Mouse (Mus musculus) MEL (cell line): ENCODE results near the gene Otop3. TPM values are rescaled to one million over a fixed set of nuclear protein-coding genes. Genes with fewer than 3 reads are reported as not detected.
A peak's percentile ranks its signal among the peaks of the same experiment; 100 is the strongest.

Source experiments
- DNase-seq: peaks from one replicate; pipeline ENCODE4 v3.0.0; 2011; ENCODE audit warnings: low read depth, low spot score
- H3K27ac ChIP-seq: 2 replicates; pipeline ENCODE4 v1.5.1; 2012; ENCODE audit warnings: low read depth, mild to moderate bottlenecking, control low read depth, low read length, moderate library complexity; ENCODE audit not compliant: control insufficient read depth
- H3K27me3 ChIP-seq, 2 experiments: fragments of 150-350 bp in 1 of 2; sonication (generic) in 1 of 2; 2 replicates each; pipeline ENCODE4 v1.6.1; 2012; ENCODE audit warnings: low read length in 2 of 2, mild to moderate bottlenecking in 2 of 2, improper control_type of control experiment in 1 of 2, moderate library complexity in 1 of 2; ENCODE audit not compliant: insufficient read depth in 2 of 2, control insufficient read depth in 1 of 2
- H3K36me3 ChIP-seq, 2 experiments: 2 replicates each; pipeline ENCODE4 v1.6.1; 2012 to 2014; ENCODE audit warnings: low read length in 2 of 2, improper control_type of control experiment in 1 of 2, inconsistent platforms in 1 of 2, mild to moderate bottlenecking in 1 of 2; ENCODE audit not compliant: insufficient read depth in 2 of 2, control insufficient read depth in 1 of 2
- H3K4me1 ChIP-seq, 2 experiments: fragments of 150-350 bp in 1 of 2; sonication (generic) in 1 of 2; 2 replicates each; pipeline ENCODE4 v1.6.1; 2012; ENCODE audit warnings: low read length in 2 of 2, improper control_type of control experiment in 1 of 2, mild to moderate bottlenecking in 1 of 2; ENCODE audit not compliant: insufficient read depth in 2 of 2, control insufficient read depth in 1 of 2
- H3K4me3 ChIP-seq, 2 experiments: fragments of 150-350 bp in 1 of 2; sonication (generic) in 1 of 2; 2 replicates each; pipeline ENCODE4 v1.5.1; 2012; ENCODE audit warnings: low read depth in 2 of 2, low read length in 2 of 2, mild to moderate bottlenecking in 2 of 2, moderate library complexity in 2 of 2, control low read depth in 1 of 2, improper control_type of control experiment in 1 of 2; ENCODE audit not compliant: control insufficient read depth in 1 of 2, insufficient read depth in 1 of 2
- H3K79me2 ChIP-seq: 2 replicates; pipeline ENCODE4 v1.6.1; 2012; ENCODE audit warnings: mild to moderate bottlenecking, low read length, moderate library complexity; ENCODE audit not compliant: control insufficient read depth, poor library complexity, insufficient read depth
- H3K9ac ChIP-seq: 2 replicates; pipeline ENCODE4 v1.6.1; 2012; ENCODE audit warnings: low read depth, mild to moderate bottlenecking, control low read depth, low read length, moderate library complexity; ENCODE audit not compliant: control insufficient read depth, poor library complexity, severe bottlenecking
- H3K9me3 ChIP-seq: fragments of 150-350 bp; sonication (generic); replicated peaks from 2 replicates; pipeline ENCODE4 v1.6.1; 2012; ENCODE audit warnings: mild to moderate bottlenecking, low read length, improper control_type of control experiment, moderate library complexity; ENCODE audit not compliant: insufficient read depth
- CTCF ChIP-seq, 3 experiments: IDR thresholded peaks in 2 of 3; conservative IDR thresholded peaks in 1 of 3; 2 replicates each; pipeline ENCODE4 v1.5.1; 2011 to 2012; ENCODE audit warnings: low read length in 3 of 3, low read depth in 2 of 3, mild to moderate bottlenecking in 2 of 3, improper control_type of control experiment in 1 of 3, inconsistent platforms in 1 of 3, mixed read lengths in 1 of 3, moderate library complexity in 1 of 3; ENCODE audit not compliant: control insufficient read depth in 1 of 3, insufficient read depth in 1 of 3, poor library complexity in 1 of 3, severe bottlenecking in 1 of 3
- E2F4 ChIP-seq: IDR thresholded peaks from 2 replicates; pipeline ENCODE4 v1.6.1; 2011; ENCODE audit warnings: low read depth, low read length, improper control_type of control experiment, borderline replicate concordance
- GATA1 ChIP-seq: IDR thresholded peaks from 2 replicates; pipeline ENCODE4 v1.6.1; 2011; ENCODE audit warnings: low read depth, low read length, improper control_type of control experiment
- HCFC1 ChIP-seq: IDR thresholded peaks from 2 replicates; pipeline ENCODE4 v1.6.1; 2012; ENCODE audit warnings: low read depth, mild to moderate bottlenecking, inconsistent platforms, low read length, improper control_type of control experiment, moderate library complexity
- JUND ChIP-seq: IDR thresholded peaks from 2 replicates; pipeline ENCODE4 v1.6.1; 2011; ENCODE audit warnings: low read depth, mild to moderate bottlenecking, improper control_type of control experiment, low read length
- MAFK ChIP-seq: IDR thresholded peaks from 2 replicates; pipeline ENCODE4 v1.6.1; 2011; ENCODE audit warnings: low read depth, mild to moderate bottlenecking, low read length, improper control_type of control experiment, borderline replicate concordance
- MXI1 ChIP-seq: IDR thresholded peaks from 2 replicates; pipeline ENCODE4 v1.6.1; 2011; ENCODE audit warnings: mild to moderate bottlenecking, low read depth, low read length, improper control_type of control experiment
- MYB ChIP-seq: IDR thresholded peaks from 2 replicates; pipeline ENCODE4 v1.6.1; 2011; ENCODE audit warnings: mild to moderate bottlenecking, low read depth, low read length, improper control_type of control experiment
- NELFE ChIP-seq: IDR thresholded peaks from 2 replicates; pipeline ENCODE4 v1.6.1; 2011; ENCODE audit warnings: low read depth, low read length, improper control_type of control experiment
- POLR2A ChIP-seq, 2 experiments: IDR thresholded peaks; 2 replicates each; pipeline ENCODE4 v1.6.1; 2011 to 2012; ENCODE audit warnings: low read length in 2 of 2, mild to moderate bottlenecking in 2 of 2, control low read depth in 1 of 2, improper control_type of control experiment in 1 of 2, low read depth in 1 of 2, moderate library complexity in 1 of 2; ENCODE audit not compliant: control insufficient read depth in 1 of 2, insufficient read depth in 1 of 2, poor library complexity in 1 of 2
- POLR2AphosphoS2 ChIP-seq: IDR thresholded peaks from 2 replicates; pipeline ENCODE4 v1.6.1; 2011; ENCODE audit warnings: low read length, improper control_type of control experiment
- RCOR1 ChIP-seq: IDR thresholded peaks from 2 replicates; pipeline ENCODE4 v1.6.1; 2012; ENCODE audit warnings: low read depth, mild to moderate bottlenecking, inconsistent platforms, low read length, improper control_type of control experiment
- SIN3A ChIP-seq: IDR thresholded peaks from 2 replicates; pipeline ENCODE4 v1.6.1; 2012; ENCODE audit warnings: low read length, improper control_type of control experiment, inconsistent platforms
- SMC3 ChIP-seq: IDR thresholded peaks from 2 replicates; pipeline ENCODE4 v1.6.1; 2011; ENCODE audit warnings: low read depth, low read length, improper control_type of control experiment
- TAL1 ChIP-seq: IDR thresholded peaks from 2 replicates; pipeline ENCODE4 v1.6.1; 2012; ENCODE audit warnings: mild to moderate bottlenecking, inconsistent platforms, low read length, moderate library complexity, mixed read lengths
- TBP ChIP-seq: IDR thresholded peaks from 2 replicates; pipeline ENCODE4 v1.8.0; 2011; ENCODE audit warnings: low read depth, low read length, improper control_type of control experiment
- TCF12 ChIP-seq: IDR thresholded peaks from 2 replicates; pipeline ENCODE4 v1.6.1; 2014; ENCODE audit warnings: low read depth, mild to moderate bottlenecking, inconsistent platforms, low read length, improper control_type of control experiment, moderate library complexity
- UBTF ChIP-seq: IDR thresholded peaks from 2 replicates; pipeline ENCODE4 v1.6.1; 2012; ENCODE audit warnings: low read depth, mild to moderate bottlenecking, inconsistent platforms, low read length, improper control_type of control experiment, moderate library complexity, borderline replicate concordance; ENCODE audit not compliant: insufficient read depth
- USF1 ChIP-seq: IDR thresholded peaks from 2 replicates; pipeline ENCODE4 v1.6.1; 2014; ENCODE audit warnings: low read depth, mild to moderate bottlenecking, inconsistent platforms, low read length, improper control_type of control experiment, moderate library complexity
- USF2 ChIP-seq, 2 experiments: IDR thresholded peaks; 2 replicates each; pipeline ENCODE4 v1.6.1; 2011 to 2012; ENCODE audit warnings: improper control_type of control experiment in 2 of 2, low read length in 2 of 2, borderline replicate concordance in 1 of 2, inconsistent platforms in 1 of 2, low read depth in 1 of 2, mild to moderate bottlenecking in 1 of 2; ENCODE audit not compliant: insufficient read depth in 1 of 2
- ZC3H11A ChIP-seq: IDR thresholded peaks from 2 replicates; pipeline ENCODE4 v1.6.1; 2012; ENCODE audit warnings: low read depth, mild to moderate bottlenecking, inconsistent platforms, low read length, improper control_type of control experiment
- ZMIZ1 ChIP-seq: IDR thresholded peaks from 2 replicates; pipeline ENCODE4 v1.6.1; 2012; ENCODE audit warnings: low read depth, mild to moderate bottlenecking, inconsistent platforms, low read length, improper control_type of control experiment, moderate library complexity
- ZNF384 ChIP-seq: IDR thresholded peaks from 2 replicates; pipeline ENCODE4 v1.6.1; 2012; ENCODE audit warnings: low read depth, mild to moderate bottlenecking, inconsistent platforms, low read length, improper control_type of control experiment
- polyA plus RNA-seq, 2 experiments: library from polyadenylated mRNA; stranded (reverse) in 1 of 2; unstranded in 1 of 2; fragments of >175 nt in 1 of 2; fragments of >200 nt in 1 of 2; gene quantifications; 2 replicates each; pipeline versions ENCODE4 v1.2.1 to v1.2.4; 2012; ENCODE audit warnings: low replicate concordance in 2 of 2, low read depth in 1 of 2; ENCODE audit not compliant: insufficient read length in 2 of 2, insufficient read depth in 1 of 2, missing spikeins in 1 of 2
- total RNA-seq: library from RNA; depleted of rRNA; stranded (reverse); fragments of 300-350 nt; gene quantifications from 2 replicates; pipeline ENCODE4 v1.2.3, GENCODE M21; 2012

The Otop3 gene
- total and polyA plus RNA-seq, 3 experiments: not detected

DNA sequence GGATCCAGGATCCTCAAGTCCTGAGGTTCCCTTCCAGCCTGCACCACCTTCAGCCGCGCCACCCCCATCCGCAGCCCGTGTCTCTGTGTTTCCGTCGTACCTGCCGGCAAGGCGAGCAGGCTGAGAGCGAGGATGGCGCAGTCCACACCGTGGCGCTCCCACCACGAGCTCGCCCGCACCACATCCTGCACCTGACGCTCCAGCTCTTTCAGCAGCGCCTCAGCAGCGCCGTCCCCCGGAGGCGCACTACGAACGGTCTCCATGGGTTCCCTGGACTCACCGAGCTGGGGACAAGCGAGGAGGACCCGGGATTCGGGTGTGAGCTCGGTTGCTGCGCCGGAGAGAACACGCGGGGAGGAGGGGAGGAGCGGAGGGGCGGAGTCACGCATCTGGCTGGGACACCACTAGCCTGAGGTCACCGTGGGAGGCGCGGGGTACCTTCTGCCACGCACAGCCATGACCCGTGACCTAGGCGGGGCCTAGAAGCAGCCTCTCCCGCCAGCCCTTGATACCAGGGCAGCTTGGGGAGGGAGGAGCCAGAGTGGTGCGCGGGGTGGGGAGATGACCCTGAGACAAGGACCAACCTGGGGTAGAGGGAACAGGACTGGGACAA, 37.2 kb upstream of the Otop3 start, which contains the start of gene Fads6:
TSS of gene Fads6 (minus strand) at position 450 of the 613 bp plus-strand sequence.
- no peaks in the 10 kb centered on the region for H3K79me2 ChIP-seq
- peak within 1 kb of the TSS; percentile 63 to 72 for H3K4me3 ChIP-seq
- H3K36me3 ChIP-seq: no peaks in the 10 kb centered on the region
- H3K9me3 ChIP-seq: no peaks in the 10 kb centered on the region
- no peak within 1 kb of the TSS for H3K27ac ChIP-seq
- DNase-seq: peak; percentile 82
- H3K9ac ChIP-seq: peak within 1 kb of the TSS; percentile 54
- no peaks in the 10 kb centered on the region; a peak in 1 of 4 replicates for H3K4me1 ChIP-seq
- TF ChIP-seq MXI1: no peak
- no peak for TF ChIP-seq ZNF384
- peak; percentile 38; the same call in 1 of the 2 replicates for TF ChIP-seq NELFE
- no peak for TF ChIP-seq POLR2AphosphoS2
- TF ChIP-seq POLR2A (IDR thresholded peaks at IDR 0.05; ENCODE audit: control insufficient read depth in 1 of 2, insufficient read depth in 1 of 2, low read depth in 1 of 2, low read length in 2 of 2, poor library complexity in 1 of 2): peak in 1 of 2 experiments; percentile 50; a peak in 1 of 4 replicates
- TF ChIP-seq E2F4: no peak
- TF ChIP-seq SIN3A: peak; percentile 15; the same call in 1 of the 2 replicates
- 0 out of 2 replicates have a peak, but pooled peaks have one; percentile 30 for TF ChIP-seq USF1
- TF ChIP-seq TBP: no peak; the same call in 1 of the 2 replicates
- TF ChIP-seq SMC3: peak; percentile 23; the same call in 1 of the 2 replicates
- TF ChIP-seq TAL1: no peak
- peak in 2 of 3 experiments; percentile 34 to 48; a peak in 4 of 6 replicates for TF ChIP-seq CTCF (IDR thresholded peaks at IDR 0.05 in 2 of 3, conservative IDR thresholded peaks at IDR 0.05 in 1 of 3; ENCODE audit: control insufficient read depth in 1 of 3, insufficient read depth in 1 of 3, low read depth in 2 of 3, low read length in 3 of 3, poor library complexity in 1 of 3, severe bottlenecking in 1 of 3)
- 0 out of 2 replicates have a peak, but pooled peaks have one; percentile 38 for TF ChIP-seq UBTF
- no peaks in the 10 kb centered on the region for H3K27me3 ChIP-seq

DNA sequence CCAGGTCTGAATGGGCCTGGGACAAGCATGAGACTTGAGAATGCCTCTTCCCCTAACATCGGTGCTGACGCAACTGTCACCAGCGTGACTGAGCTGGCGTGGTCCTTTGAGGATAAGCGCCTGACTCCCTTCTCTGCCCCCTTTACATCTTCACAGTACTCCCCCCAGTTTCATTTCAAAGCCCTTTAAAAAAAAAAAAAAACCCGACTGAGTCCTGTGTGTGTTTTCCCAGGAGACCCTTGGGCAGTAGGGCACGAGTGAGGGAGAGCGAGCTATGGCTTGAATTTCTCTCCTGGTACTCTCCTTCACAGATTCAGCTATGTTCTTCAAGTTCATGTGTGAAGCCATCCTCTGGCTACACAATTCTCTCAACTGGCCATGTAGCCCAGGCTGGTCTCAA, 36.4 kb upstream of the Otop3 start:
- Histone ChIP-seq H3K27me3 (0 out of 4 replicates have a peak, but pooled peaks cover 0 to 1% of the 10 kb centered on the region in 2 experiments), H3K4me3 (peak overlapping the region; percentile 63 to 72), H3K27ac (no peak overlapping the region), H3K79me2 (no peaks in the 10 kb centered on the region), H3K9ac (peak overlapping the region; percentile 54), H3K9me3 (no peaks in the 10 kb centered on the region), H3K36me3 (no peaks in the 10 kb centered on the region), H3K4me1 (no peaks in the 10 kb centered on the region; a peak in 1 of 4 replicates)
- DNase-seq: no peak
- TF ChIP-seq JUND (no peak), ZC3H11A (no peak), TCF12 (no peak), GATA1 (no peak), ZNF384 (no peak), MAFK (no peak), NELFE (no peak), CTCF (IDR thresholded peaks at IDR 0.05 in 2 of 3, conservative IDR thresholded peaks at IDR 0.05 in 1 of 3; ENCODE audit: control insufficient read depth in 1 of 3, insufficient read depth in 1 of 3, low read depth in 2 of 3, low read length in 3 of 3, poor library complexity in 1 of 3, severe bottlenecking in 1 of 3) (no peak), USF2 (IDR thresholded peaks at IDR 0.05; ENCODE audit: borderline replicate concordance in 1 of 2, insufficient read depth in 1 of 2, low read depth in 1 of 2, low read length in 2 of 2) (no peak), HCFC1 (no peak), TAL1 (no peak), RCOR1 (no peak), E2F4 (no peak), MYB (no peak), POLR2A (IDR thresholded peaks at IDR 0.05; ENCODE audit: control insufficient read depth in 1 of 2, insufficient read depth in 1 of 2, low read depth in 1 of 2, low read length in 2 of 2, poor library complexity in 1 of 2) (no peak), USF1 (no peak), POLR2AphosphoS2 (no peak), UBTF (no peak), ZMIZ1 (no peak)
